ENCODE assay signal across 10 mouse cellular contexts in the genomic region with DNA sequence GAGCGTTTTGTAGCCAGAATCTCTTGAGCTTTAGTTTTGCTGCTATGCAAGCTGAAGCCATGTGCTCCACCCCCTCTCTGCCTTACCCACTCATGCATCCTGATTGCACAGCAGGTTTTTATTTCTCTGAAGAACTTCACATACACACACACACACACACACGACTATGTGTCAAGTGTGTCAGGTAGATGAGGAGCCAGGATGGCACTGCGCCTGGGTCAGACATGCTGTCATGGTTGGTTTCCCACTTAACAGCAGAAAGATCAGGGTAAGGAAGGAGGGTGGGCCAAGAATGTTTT. TPM values are rescaled to one million over a fixed set of nuclear protein-coding genes. Genes with fewer than 3 reads are reported as not detected.
A peak's percentile ranks its signal among the peaks of the same experiment; 100 is the strongest.
DNase-seq lines count a peak whose midpoint lies in the region; ATAC-seq and TF ChIP-seq lines count a peak whose summit lies in the region.
"Had no signal": no experiment of that assay in that cellular context is flagged by ENCODE, and none has a peak within 500 bp of the region (broad histone marks: within the 10 kb centered on the region; RNA-seq: fewer than 3 reads in every experiment).

No protein-coding gene starts in this region.

- peak overlapping the region; percentile 90 for H3K27ac ChIP-seq in heart, adult 2 months
- H3K27ac ChIP-seq in liver, embryonic 13.5 days, result no peak overlapping the region

- TF ChIP-seq EP300 in heart, adult 2 months (IDR thresholded peaks at IDR 0.05; ENCODE audit: insufficient read depth, low read depth, low read length), result no peak

- TF ChIP-seq CTCF in heart, adult 2 months (IDR thresholded peaks at IDR 0.05), result no peak

- no peak for TF ChIP-seq POLR2A in heart, adult 2 months (IDR thresholded peaks at IDR 0.05; ENCODE audit: insufficient read depth, low read depth, low read length)

- no peak for ATAC-seq in liver, embryonic 13.5 days (ENCODE audit: low read depth)
- no peak for ATAC-seq in monocyte, adult 5-6 weeks (replicated peaks; ENCODE audit: insufficient number of reproducible peaks, low FRiP score, low TSS enrichment, poor library complexity, severe bottlenecking)

- no peaks in the 10 kb centered on the region for H3K79me2 ChIP-seq in heart, adult 2 months (replicated peaks; ENCODE audit: control insufficient read depth, insufficient read depth, low read length)

- H3K9ac ChIP-seq in heart, adult 2 months (ENCODE audit: low read depth, low read length), result no peak overlapping the region; the same call in 1 of the 2 replicates
- no peak overlapping the region for H3K9ac ChIP-seq in liver, embryonic 13.5 days

- peaks cover 10% of the 10 kb centered on the region for H3K4me1 ChIP-seq in heart, adult 2 months (ENCODE audit: control insufficient read depth, insufficient read depth, low read length)
- peaks cover 36% of the 10 kb centered on the region for H3K4me1 ChIP-seq in liver, embryonic 13.5 days (replicated peaks)

- intact Hi-C loops in heart, adult 2 months (cut with DNase I), result no loop called here
- intact Hi-C loops in heart, postnatal 14 days (cut with DNase I), result no loop called here
- intact Hi-C loops in gastrocnemius, postnatal 36 days (cut with DNase I), result loop anchor here (5.0 kb wide), 1 partner anchor 77 kb away; no protein-coding TSS in a partner anchor

- no peaks in the 10 kb centered on the region for H3K36me3 ChIP-seq in heart, adult 2 months (ENCODE audit: control insufficient read depth, insufficient read depth, low read length)
- H3K36me3 ChIP-seq in liver, embryonic 13.5 days, result 0 out of 2 replicates have a peak, but pooled peaks cover 4% of the 10 kb centered on the region

- H3K4me2 ChIP-seq in liver, embryonic 13.5 days, result peak overlapping the region; percentile 72

- H3K4me3 ChIP-seq in heart, adult 2 months, result peak overlapping the region; percentile 70
- peak overlapping the region; percentile 58 for H3K4me3 ChIP-seq in liver, embryonic 13.5 days (replicated peaks)

- H3K9me3 ChIP-seq in liver, embryonic 13.5 days (replicated peaks), result no peaks in the 10 kb centered on the region

- no peaks in the 10 kb centered on the region for H3K27me3 ChIP-seq in heart, adult 2 months (ENCODE audit: control insufficient read depth, insufficient read depth, low read length)
- peaks cover 32% of the 10 kb centered on the region for H3K27me3 ChIP-seq in liver, embryonic 13.5 days

- WGBS in heart, adult 2 months, result 23% methylated on average over 3 of the region's 3 CpGs
- 44% methylated on average over 3 of the region's 3 CpGs for WGBS in liver, embryonic 13.5 days (ENCODE audit: insufficient replicate concordance)

- DNase-seq in heart, adult 2 months, result no peak
- no peak for DNase-seq in heart, postnatal 14 days
- peak; percentile 24 for DNase-seq in right cerebral cortex, adult 18-20 months
- no peak for DNase-seq in right cerebral cortex, postnatal 4 days
- DNase-seq in liver, embryonic 13.5 days, result no peak
- DNase-seq in spleen, postnatal 36 days (ENCODE audit: low spot score in 2 of 2), result no peak
- DNase-seq in gastrocnemius, postnatal 36 days, result no peak

RNA-seq across cellular contexts. Expression of a gene that starts 0.8 kb away (rescaled TPM):
- 10 to 100 TPM in 1 of 2 experiments, 1 to 10 TPM in 1; 9.1 to 10.6 TPM for total RNA-seq in heart, adult 2 months (2021)
- 5.5 and 9.5 TPM in 2 replicates for polyA plus RNA-seq in heart, adult 2 months (2012; rRNA removed)
- 10 to 100 TPM; 11.8 to 13.1 TPM for total RNA-seq in heart, postnatal 14 days (2021)
- 1.1 TPM in 2 replicates for polyA plus RNA-seq in liver, embryonic 13.5 days (2015; fragmentation: Nextera tagmentation; extraction: Ambion mirVana)
- total RNA-seq in gastrocnemius, postnatal 36 days (2021), result 1 to 10 TPM; 1.9 to 2.4 TPM
- 3.4 to 6.5 TPM (median 6.2 TPM) in 3 replicates for total RNA-seq in monocyte, adult 5-6 weeks (2017)
- polyA plus RNA-seq: C2C12 had no signal

RNA-seq across cellular contexts. Expression of a gene that starts 0.8 kb away (rescaled TPM):
- 10 to 100 TPM; 12.6 to 13.7 TPM for total RNA-seq in heart, adult 2 months (2021)
- 10.0 and 16.4 TPM in 2 replicates for polyA plus RNA-seq in heart, adult 2 months (2012; rRNA removed)
- total RNA-seq in heart, postnatal 14 days (2021), result 10 to 100 TPM; 21.0 to 21.5 TPM
- 0.87 and 1.0 TPM in 2 replicates for polyA plus RNA-seq in liver, embryonic 13.5 days (2015; fragmentation: Nextera tagmentation; extraction: Ambion mirVana)
- 1 to 10 TPM; 2.4 to 4.9 TPM for total RNA-seq in gastrocnemius, postnatal 36 days (2021)
- 0.85 to 2.5 TPM (median 1.9 TPM) in 3 replicates for total RNA-seq in monocyte, adult 5-6 weeks (2017)
- polyA plus RNA-seq: C2C12 had no signal

RNA-seq across cellular contexts. Expression of a gene that starts 7.6 kb away (rescaled TPM):
- under 1 TPM; 0.84 to 0.89 TPM for total RNA-seq in heart, adult 2 months (2021)
- polyA plus RNA-seq in heart, adult 2 months (2012; rRNA removed), result 0.04 and 0.09 TPM in 2 replicates
- 1 to 10 TPM; 1.4 to 2.3 TPM for total RNA-seq in heart, postnatal 14 days (2021)
- not detected in 2 replicates for polyA plus RNA-seq in liver, embryonic 13.5 days (2015; fragmentation: Nextera tagmentation; extraction: Ambion mirVana)
- total RNA-seq in gastrocnemius, postnatal 36 days (2021), result under 1 TPM; 0.05 to 0.18 TPM
- total RNA-seq in monocyte, adult 5-6 weeks (2017), result 0.10 TPM in 1 of 3 replicates, not detected in the others
- polyA plus RNA-seq: C2C12 had no signal

RNA-seq across cellular contexts. Expression of a gene that starts 15.2 kb away (rescaled TPM):
- not detected for total RNA-seq in heart, adult 2 months (2021)
- polyA plus RNA-seq in heart, adult 2 months (2012; rRNA removed), result 0.12 and 0.76 TPM in 2 replicates
- total RNA-seq in heart, postnatal 14 days (2021), result under 1 TPM; 0.31 to 0.39 TPM
- polyA plus RNA-seq in liver, embryonic 13.5 days (2015; fragmentation: Nextera tagmentation; extraction: Ambion mirVana), result 0.12 and 0.16 TPM in 2 replicates
- not detected for total RNA-seq in gastrocnemius, postnatal 36 days (2021)
- not detected in 3 replicates for total RNA-seq in monocyte, adult 5-6 weeks (2017)
- total RNA-seq: adrenal gland, adult 8-10 months had no signal
- polyA plus RNA-seq: C2C12 had no signal
